Mouse (Mus musculus) ES-E14 (cell line): Measurements from ENCODE around the gene Gpr83. TPM values are rescaled to one million over a fixed set of nuclear protein-coding genes. Genes with fewer than 3 reads are reported as not detected.

Experiments used
- DNase-seq: peaks from one replicate; pipeline ENCODE4 v3.0.0-alpha.2; 2013; ENCODE audit warnings: low read depth, low spot score
- H3K27ac ChIP-seq: 2 replicates; pipeline ENCODE4 v1.5.1; 2012; ENCODE audit warnings: low read depth, mild to moderate bottlenecking, low read length, moderate library complexity, mixed read lengths; ENCODE audit not compliant: poor library complexity, insufficient read depth, severe bottlenecking
- H3K36me3 ChIP-seq: 2 replicates; pipeline ENCODE4 v1.6.1; 2012; ENCODE audit warnings: mild to moderate bottlenecking, low read length, moderate library complexity, mixed read lengths; ENCODE audit not compliant: control insufficient read depth, poor library complexity, insufficient read depth, severe bottlenecking
- H3K4me1 ChIP-seq, 2 experiments: fragments of 150-350 bp in 1 of 2; sonication (generic) in 1 of 2; 2 replicates each; pipeline ENCODE4 v1.6.1; 2012; ENCODE audit warnings: low read length in 2 of 2, mild to moderate bottlenecking in 1 of 2, mixed read lengths in 1 of 2; ENCODE audit not compliant: control insufficient read depth in 2 of 2, insufficient read depth in 2 of 2, poor library complexity in 1 of 2
- H3K4me3 ChIP-seq, 2 experiments: fragments of 150-350 bp in 1 of 2; sonication (generic) in 1 of 2; 2 replicates each; pipeline ENCODE4 v1.5.1; 2012; ENCODE audit warnings: low read length in 2 of 2, low read depth in 1 of 2, mild to moderate bottlenecking in 1 of 2, mixed read lengths in 1 of 2; ENCODE audit not compliant: insufficient read depth in 1 of 2, poor library complexity in 1 of 2, severe bottlenecking in 1 of 2
- H3K9ac ChIP-seq: 2 replicates; pipeline ENCODE4 v1.6.1; 2012; ENCODE audit warnings: low read depth, mild to moderate bottlenecking, low read length, mixed read lengths; ENCODE audit not compliant: poor library complexity, insufficient read depth, severe bottlenecking
- H3K9me3 ChIP-seq: fragments of 150-350 bp; sonication (generic); 2 replicates; pipeline ENCODE4 v1.6.1; 2012; ENCODE audit warnings: low read depth, mild to moderate bottlenecking, low read length; ENCODE audit not compliant: control insufficient read depth, insufficient read depth
- CHD2 ChIP-seq: IDR thresholded peaks from 2 replicates; pipeline ENCODE4 v1.6.1; 2014; ENCODE audit warnings: mild to moderate bottlenecking, low read depth, low read length, inconsistent platforms
- HCFC1 ChIP-seq: IDR thresholded peaks from 2 replicates; pipeline ENCODE4 v1.6.1; 2012; ENCODE audit warnings: low read length, inconsistent platforms, borderline replicate concordance; ENCODE audit not compliant: insufficient read depth
- MAFK ChIP-seq: IDR thresholded peaks from 2 replicates; pipeline ENCODE4 v1.6.1; 2014; ENCODE audit warnings: mild to moderate bottlenecking, low read depth, low read length, inconsistent platforms; ENCODE audit not compliant: insufficient read depth
- ZC3H11A ChIP-seq: IDR thresholded peaks from 2 replicates; pipeline ENCODE4 v1.6.1; 2012; ENCODE audit warnings: low read depth, mild to moderate bottlenecking, inconsistent platforms, low read length, borderline replicate concordance
- ZNF384 ChIP-seq: IDR thresholded peaks from 2 replicates; pipeline ENCODE4 v1.6.1; 2012; ENCODE audit warnings: low read depth, low read length, inconsistent platforms
- in situ Hi-C, 2 experiments: fragments of 600-800 bp; cut with MboI; formaldehyde crosslinking; loops; one replicate each; pipeline ENCODE4 v1.15.1; 2025; ENCODE audit warnings: low sequenced_read_pairs in 2 of 2, inconsistent platforms in 1 of 2; ENCODE audit not compliant: unreplicated experiment in 2 of 2
- total RNA-seq: library from RNA; depleted of rRNA; stranded (reverse); fragments of 300-350 nt; gene quantifications from 2 replicates; pipeline ENCODE4 v1.2.3, GENCODE M21; 2012

Gpr83 gene
- total RNA-seq, 1 experiment, result 0.49 TPM

GRCm38 (mm10) chr9:14887787-14888382 is 27.9 kb downstream of the Gpr83 start:
- in situ Hi-C loops, result no loop called here
- Histone ChIP-seq H3K9ac (no peak overlapping the region), H3K4me1 (peaks cover 0 to 3% of the 10 kb centered on the region in 2 experiments; a peak in 1 of 4 replicates), H3K36me3 (no peaks in the 10 kb centered on the region), H3K27ac (no peak overlapping the region), H3K9me3 (no peaks in the 10 kb centered on the region), H3K4me3 (no peak overlapping the region)
- no peak for DNase-seq
- TF ChIP-seq ZC3H11A (no peak), CHD2 (no peak), ZNF384 (no peak), MAFK (no peak), HCFC1 (no peak)

GRCm38 (mm10) chr9:14888671-14889070 is 28.7 kb downstream of the Gpr83 start:
- Histone ChIP-seq H3K4me1 (peaks cover 0 to 3% of the 10 kb centered on the region in 2 experiments; a peak in 1 of 4 replicates), H3K36me3 (no peaks in the 10 kb centered on the region), H3K27ac (no peak overlapping the region), H3K9me3 (no peaks in the 10 kb centered on the region), H3K4me3 (no peak overlapping the region), H3K9ac (no peak overlapping the region)
- no peak for DNase-seq
- in situ Hi-C loops, result no loop called here
- no peak for TF ChIP-seq ZC3H11A
- no peak for TF ChIP-seq CHD2
- TF ChIP-seq ZNF384, result no peak
- TF ChIP-seq MAFK, result no peak
- TF ChIP-seq HCFC1, result no peak

- Histone ChIP-seq H3K9ac (no peak overlapping the region), H3K27ac (no peak overlapping the region), H3K4me1 (peaks cover 0 to 3% of the 10 kb centered on the region in 2 experiments; a peak in 1 of 4 replicates), H3K4me3 (no peak overlapping the region), H3K36me3 (no peaks in the 10 kb centered on the region), H3K9me3 (no peaks in the 10 kb centered on the region)
- DNase-seq, result no peak
- TF ChIP-seq CHD2, result no peak
- TF ChIP-seq ZC3H11A, result no peak
- TF ChIP-seq MAFK, result no peak; the same call in 1 of the 2 replicates
- no peak for TF ChIP-seq HCFC1
- no peak for TF ChIP-seq ZNF384
- in situ Hi-C loops, result no loop called here
Measured at GRCm38 (mm10) chr9:14890699-14891098, 30.7 kb downstream of the Gpr83 start.

DNA sequence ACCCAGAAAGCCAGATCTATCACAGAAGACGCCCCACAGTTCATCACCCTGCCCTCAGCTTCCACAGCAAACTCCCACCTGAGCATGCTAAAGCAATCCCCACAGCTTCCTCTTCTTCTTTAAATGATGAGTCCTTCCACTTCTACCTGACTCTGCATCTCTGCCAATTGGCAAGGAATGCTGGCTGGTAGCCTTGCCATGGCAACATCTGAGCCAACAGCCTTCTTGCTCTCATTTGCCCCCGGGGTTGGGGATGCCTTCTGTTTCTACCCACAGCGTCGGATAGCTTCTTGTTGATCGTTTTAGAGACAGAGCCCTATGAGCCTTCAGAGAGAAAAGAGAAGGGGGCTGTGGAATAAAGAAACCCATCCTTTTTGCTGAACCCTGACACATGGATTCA is 31.9 kb downstream of the Gpr83 start:
- no peak for DNase-seq
- H3K9ac ChIP-seq, result no peak overlapping the region
- in situ Hi-C loops, result no loop called here
- TF ChIP-seq HCFC1 (no peak), MAFK (no peak), CHD2 (no peak), ZNF384 (no peak), ZC3H11A (no peak)
- H3K4me3 ChIP-seq, result no peak overlapping the region
- H3K4me1 ChIP-seq, result peaks cover 0 to 3% of the 10 kb centered on the region in 2 experiments; a peak in 1 of 4 replicates
- no peaks in the 10 kb centered on the region for H3K9me3 ChIP-seq
- no peaks in the 10 kb centered on the region for H3K36me3 ChIP-seq
- no peak overlapping the region for H3K27ac ChIP-seq

GRCm38 (mm10) chr9:14893388-14893787 is 33.4 kb downstream of the Gpr83 start:
- DNase-seq, result no peak
- Histone ChIP-seq H3K36me3 (no peaks in the 10 kb centered on the region), H3K9me3 (no peaks in the 10 kb centered on the region), H3K9ac (no peak overlapping the region), H3K4me1 (peaks cover 0 to 3% of the 10 kb centered on the region in 2 experiments; a peak in 1 of 4 replicates), H3K4me3 (no peak overlapping the region), H3K27ac (no peak overlapping the region)
- in situ Hi-C loops, result no loop called here
- no peak for TF ChIP-seq HCFC1
- no peak for TF ChIP-seq CHD2
- no peak for TF ChIP-seq MAFK
- no peak for TF ChIP-seq ZNF384
- TF ChIP-seq ZC3H11A, result no peak
